ENCODE assay signal across 9 mouse cellular contexts in genomic region chr12:86918361-86918967, GRCm38 (mm10). TPM values are rescaled to one million over a fixed set of nuclear protein-coding genes. Genes with fewer than 3 reads are reported as not detected.
A peak's percentile ranks its signal among the peaks of the same experiment; 100 is the strongest.
DNase-seq lines count a peak whose midpoint lies in the region; ATAC-seq and TF ChIP-seq lines count a peak whose summit lies in the region.
"Had no signal": no experiment of that assay in that cellular context is flagged by ENCODE, and none has a peak within 500 bp of the region (broad histone marks: within the 10 kb centered on the region; RNA-seq: fewer than 3 reads in every experiment).

No protein-coding gene starts in this region.

- H3K36me3 ChIP-seq in forebrain, embryonic 13.5 days (ENCODE audit: poor library complexity, severe bottlenecking) = no peaks in the 10 kb centered on the region
- H3K36me3 ChIP-seq in lung, postnatal 0 days (ENCODE audit: insufficient read depth, low read length) = no peaks in the 10 kb centered on the region

- H3K4me2 ChIP-seq in forebrain, embryonic 13.5 days = no peak overlapping the region
- H3K4me2 ChIP-seq in lung, postnatal 0 days (replicated peaks; ENCODE audit: low read depth, low read length) = no peak overlapping the region

- 25% methylated on average over 11 of the region's 11 CpGs for WGBS in forebrain, embryonic 13.5 days
- WGBS in lung, postnatal 0 days = 14% methylated on average over 11 of the region's 11 CpGs

- ATAC-seq in forebrain, embryonic 13.5 days = 0 out of 2 replicates have a peak, but pooled peaks have one; percentile 28
- peak; percentile 63 for ATAC-seq in lung, postnatal 0 days

- no peaks in the 10 kb centered on the region for H3K9me3 ChIP-seq in forebrain, embryonic 13.5 days (replicated peaks)
- no peaks in the 10 kb centered on the region for H3K9me3 ChIP-seq in lung, postnatal 0 days (ENCODE audit: low read length)

- no peak for TF ChIP-seq EP300 in lung, postnatal 0 days (IDR thresholded peaks at IDR 0.05)

- H3K9ac ChIP-seq in forebrain, embryonic 13.5 days = peak overlapping the region; percentile 38
- H3K9ac ChIP-seq in lung, postnatal 0 days (replicated peaks; ENCODE audit: low read depth) = no peak overlapping the region; the same call in 1 of the 2 replicates

- intact Hi-C loops in gastrocnemius, postnatal 14 days (cut with DNase I; ENCODE audit: low total_unique reads) = no loop called here

- H3K4me3 ChIP-seq in forebrain, embryonic 13.5 days = no peak overlapping the region
- no peak overlapping the region for H3K4me3 ChIP-seq in lung, postnatal 0 days (ENCODE audit: low read depth, low read length)

- H3K27ac ChIP-seq in forebrain, embryonic 13.5 days = peak overlapping the region; percentile 76
- peak overlapping the region; percentile 55; the same call in 1 of the 2 replicates for H3K27ac ChIP-seq in lung, postnatal 0 days (ENCODE audit: low read length)

- no peak for TF ChIP-seq CTCF in lung, postnatal 0 days (IDR thresholded peaks at IDR 0.05)

- peak; percentile 57 for DNase-seq in gastrocnemius, postnatal 14 days
- no peak for DNase-seq in gastrocnemius, adult 18-20 months (ENCODE audit: low spot score)
- DNase-seq in kidney, adult 8-10 months = peak; percentile 62 to 65
- peak; percentile 64 for DNase-seq in lung, postnatal 0 days (ENCODE audit: low spot score)
- DNase-seq in spleen, adult 18-20 months = no peak
- DNase-seq in cerebellum, adult 9-10 months = no peak
- DNase-seq in cerebellum, postnatal 36 days = no peak

- H3K27me3 ChIP-seq in forebrain, embryonic 13.5 days = no peaks in the 10 kb centered on the region
- H3K27me3 ChIP-seq in lung, postnatal 0 days (replicated peaks; ENCODE audit: insufficient read depth, low read length) = no peaks in the 10 kb centered on the region
- H3K27me3 ChIP-seq: CH12.LX had no signal

- H3K4me1 ChIP-seq in forebrain, embryonic 13.5 days = peaks cover 58% of the 10 kb centered on the region
- H3K4me1 ChIP-seq in lung, postnatal 0 days (ENCODE audit: insufficient read depth, low read depth, low read length) = no peaks in the 10 kb centered on the region; the same call in 1 of the 2 replicates

RNA-seq across cellular contexts. Expression of gene Cipc, which starts 28.4 kb away (rescaled TPM):
- 10 to 100 TPM; 20.2 to 20.3 TPM for total RNA-seq in gastrocnemius, postnatal 14 days (2021)
- 10 to 100 TPM; 30.9 to 34.6 TPM for total RNA-seq in gastrocnemius, adult 18-20 months (2021)
- polyA plus RNA-seq in forebrain, embryonic 13.5 days (2015; fragmentation: Nextera tagmentation; extraction: Ambion mirVana) = 46.1 and 53.1 TPM in 2 replicates
- 12.5 and 14.8 TPM in 2 replicates for polyA plus RNA-seq in lung, postnatal 0 days (2015; fragmentation: Nextera tagmentation; extraction: Ambion mirVana)

RNA-seq across cellular contexts. Expression of gene Irf2bpl, which starts 33.9 kb away (rescaled TPM):
- total RNA-seq in gastrocnemius, postnatal 14 days (2021) = 10 to 100 TPM; 41.8 to 42.8 TPM
- total RNA-seq in gastrocnemius, adult 18-20 months (2021) = 10 to 100 TPM; 20.3 to 24.8 TPM
- 54.2 and 54.8 TPM in 2 replicates for polyA plus RNA-seq in forebrain, embryonic 13.5 days (2015; fragmentation: Nextera tagmentation; extraction: Ambion mirVana)
- 39.5 and 49.1 TPM in 2 replicates for polyA plus RNA-seq in lung, postnatal 0 days (2015; fragmentation: Nextera tagmentation; extraction: Ambion mirVana)

Comparison
In these comparisons a context has a peak if more than half of its experiments do, and no peak if none do; other contexts are left out.
1. DNase-seq: peak in gastrocnemius, postnatal 14 days (single experiment), kidney, adult 8-10 months (2 of 2) and lung, postnatal 0 days (single experiment); none in gastrocnemius, adult 18-20 months (single experiment), spleen, adult 18-20 months (0 of 2), cerebellum, adult 9-10 months (single experiment) and cerebellum, postnatal 36 days (0 of 2).